Mouse (Mus musculus) lung, embryonic 14.5 days (tissue): ENCODE measurements around the gene Srgap2. TPM values are rescaled to one million over a fixed set of nuclear protein-coding genes. Genes with fewer than 3 reads are reported as not detected.
A peak's percentile ranks its signal among the peaks of the same experiment; 100 is the strongest.

Experiments
- ATAC-seq: fragments of 200-750 bp; cut with Nextera tagmentation; 2 replicates; pipeline ENCODE4 v1.8.0; 2017; ENCODE audit warnings: mild to moderate bottlenecking, moderate TSS enrichment, moderate library complexity; ENCODE audit not compliant: insufficient read depth
- DNase-seq: peaks from one replicate; pipeline ENCODE4 v3.0.0-alpha.2; 2015
- H3K27ac ChIP-seq: fragments of 300-500 bp; sonication (generic); 2 replicates; pipeline ENCODE4 v1.5.1; 2014; ENCODE audit warnings: low read depth, mild to moderate bottlenecking, moderate library complexity
- H3K27me3 ChIP-seq: fragments of 300-500 bp; sonication (generic); 2 replicates; pipeline ENCODE4 v1.6.1; 2014; ENCODE audit warnings: low read length, control low read depth; ENCODE audit not compliant: insufficient read depth
- H3K36me3 ChIP-seq: fragments of 300-500 bp; sonication (generic); 2 replicates; pipeline ENCODE4 v1.6.1; 2014; ENCODE audit warnings: control low read depth; ENCODE audit not compliant: insufficient read depth
- H3K4me1 ChIP-seq: fragments of 300-500 bp; sonication (generic); 2 replicates; pipeline ENCODE4 v1.6.1; 2014; ENCODE audit warnings: antibody characterized with exemption, control low read depth; ENCODE audit not compliant: insufficient read depth
- H3K4me2 ChIP-seq: fragments of 300-500 bp; sonication (generic); 2 replicates; pipeline ENCODE4 v1.6.1; 2014; ENCODE audit warnings: mild to moderate bottlenecking
- H3K4me3 ChIP-seq: fragments of 300-500 bp; sonication (generic); 2 replicates; pipeline ENCODE4 v1.5.1; 2014; ENCODE audit warnings: low read depth, low read length
- H3K9ac ChIP-seq: fragments of 300-500 bp; sonication (generic); 2 replicates; pipeline ENCODE4 v1.6.1; 2014
- H3K9me3 ChIP-seq: fragments of 300-500 bp; sonication (generic); 2 replicates; pipeline ENCODE4 v1.6.1; 2016; ENCODE audit warnings: low read depth, low read length, control low read depth
- CTCF ChIP-seq: IDR thresholded peaks from 2 replicates; pipeline ENCODE4 v1.5.1; 2016; ENCODE audit warnings: antibody characterized with exemption, low read depth
- WGBS: fragments of 180-500 bp; shearing (Covaris S2); extraction: QIAGEN DNeasy Blood & Tissue Kit; methylation state at CpG from one replicate; pipeline ENCODE4 v1.1.7; 2014; 5-methylcytosine and 5-hydroxymethylcytosine counted together
- polyA plus RNA-seq: library from polyadenylated mRNA; unstranded; fragments of >200 nt; fragmentation: Nextera tagmentation; extraction: Ambion mirVana; gene quantifications from 2 replicates; pipeline ENCODE4 v1.2.1, GENCODE M21; 2014

Srgap2 gene
- polyA plus RNA-seq, 1 experiment from 2014 or later, result 21.2 TPM

GRCm38 (mm10) chr1:131525586-131526271 is 1.4 kb downstream of the Srgap2 start:
- ATAC-seq, result no peak
- under 1% methylated on average over 41 of the region's 41 CpGs for WGBS
- no peak for TF ChIP-seq CTCF
- Histone ChIP-seq H3K4me3 (peak overlapping the region; percentile 80), H3K4me2 (peak overlapping the region; percentile 96), H3K9ac (peak overlapping the region; percentile 64), H3K27ac (peak overlapping the region; percentile 96), H3K36me3 (no peaks in the 10 kb centered on the region), H3K4me1 (peaks cover 27% of the 10 kb centered on the region), H3K27me3 (no peaks in the 10 kb centered on the region), H3K9me3 (no peaks in the 10 kb centered on the region)
- peak; percentile 64 for DNase-seq

- Histone ChIP-seq H3K4me2 (peak overlapping the region; percentile 96), H3K27ac (peak overlapping the region; percentile 96; the same call in 1 of the 2 replicates), H3K4me1 (peaks cover 27% of the 10 kb centered on the region), H3K9me3 (no peaks in the 10 kb centered on the region), H3K9ac (peak overlapping the region; percentile 64), H3K36me3 (no peaks in the 10 kb centered on the region), H3K4me3 (peak overlapping the region; percentile 80), H3K27me3 (no peaks in the 10 kb centered on the region)
- WGBS, result under 1% methylated on average over 26 of the region's 26 CpGs
- ATAC-seq (no peak), DNase-seq (peak; percentile 59)
- no peak for TF ChIP-seq CTCF
These were observed 2.0 kb downstream of the Srgap2 start for GRCm38 (mm10) chr1:131525101-131525585.

- Histone ChIP-seq H3K4me2 (peak overlapping the region; percentile 96), H3K4me3 (peak overlapping the region; percentile 80), H3K27me3 (no peaks in the 10 kb centered on the region), H3K27ac (no peak overlapping the region), H3K36me3 (no peaks in the 10 kb centered on the region), H3K4me1 (peaks cover 18% of the 10 kb centered on the region), H3K9ac (no peak overlapping the region), H3K9me3 (no peaks in the 10 kb centered on the region)
- no peak for TF ChIP-seq CTCF
- 52% methylated on average over 3 of the region's 3 CpGs for WGBS
- no peak for DNase-seq
- ATAC-seq, result no peak
These were observed 3.4 kb downstream of the Srgap2 start for GRCm38 (mm10) chr1:131523794-131524193.

GRCm38 (mm10) chr1:131516588-131516987 is 10.6 kb downstream of the Srgap2 start:
- no peak for TF ChIP-seq CTCF
- WGBS, result 83% methylated on average over 3 of the region's 3 CpGs
- Histone ChIP-seq H3K27me3 (no peaks in the 10 kb centered on the region), H3K4me2 (no peak overlapping the region), H3K4me3 (no peak overlapping the region), H3K9ac (no peak overlapping the region), H3K4me1 (no peaks in the 10 kb centered on the region), H3K9me3 (no peaks in the 10 kb centered on the region), H3K36me3 (no peaks in the 10 kb centered on the region), H3K27ac (no peak overlapping the region)
- ATAC-seq (no peak), DNase-seq (no peak)

- Histone ChIP-seq H3K4me2 (no peak overlapping the region), H3K27me3 (no peaks in the 10 kb centered on the region), H3K9ac (no peak overlapping the region), H3K4me1 (no peaks in the 10 kb centered on the region), H3K4me3 (no peak overlapping the region), H3K9me3 (no peaks in the 10 kb centered on the region), H3K36me3 (no peaks in the 10 kb centered on the region), H3K27ac (no peak overlapping the region)
- ATAC-seq (no peak), DNase-seq (no peak)
- 38% methylated on average over 1 of the region's 1 CpGs for WGBS
- no peak for TF ChIP-seq CTCF
These were observed 13.0 kb downstream of the Srgap2 start for GRCm38 (mm10) chr1:131514197-131514596.

GRCm38 (mm10) chr1:131513136-131513535 is 14.0 kb downstream of the Srgap2 start:
- Histone ChIP-seq H3K27ac (no peak overlapping the region), H3K4me2 (no peak overlapping the region), H3K4me3 (no peak overlapping the region), H3K4me1 (no peaks in the 10 kb centered on the region), H3K27me3 (no peaks in the 10 kb centered on the region), H3K9me3 (no peaks in the 10 kb centered on the region), H3K36me3 (no peaks in the 10 kb centered on the region), H3K9ac (no peak overlapping the region)
- 80% methylated on average over 2 of the region's 2 CpGs for WGBS
- no peak for TF ChIP-seq CTCF
- no peak for ATAC-seq
- peak; percentile 13 for DNase-seq

- Histone ChIP-seq H3K36me3 (no peaks in the 10 kb centered on the region), H3K27ac (no peak overlapping the region), H3K4me2 (no peak overlapping the region), H3K4me1 (no peaks in the 10 kb centered on the region), H3K27me3 (no peaks in the 10 kb centered on the region), H3K4me3 (no peak overlapping the region), H3K9ac (no peak overlapping the region), H3K9me3 (no peaks in the 10 kb centered on the region)
- DNase-seq (no peak), ATAC-seq (no peak)
- no peak for TF ChIP-seq CTCF
- 56% methylated on average over 3 of the region's 3 CpGs for WGBS
These were observed 15.3 kb downstream of the Srgap2 start for GRCm38 (mm10) chr1:131511661-131512500.
